9 mouse cellular contexts compared by ENCODE assay signal in the genomic region with DNA sequence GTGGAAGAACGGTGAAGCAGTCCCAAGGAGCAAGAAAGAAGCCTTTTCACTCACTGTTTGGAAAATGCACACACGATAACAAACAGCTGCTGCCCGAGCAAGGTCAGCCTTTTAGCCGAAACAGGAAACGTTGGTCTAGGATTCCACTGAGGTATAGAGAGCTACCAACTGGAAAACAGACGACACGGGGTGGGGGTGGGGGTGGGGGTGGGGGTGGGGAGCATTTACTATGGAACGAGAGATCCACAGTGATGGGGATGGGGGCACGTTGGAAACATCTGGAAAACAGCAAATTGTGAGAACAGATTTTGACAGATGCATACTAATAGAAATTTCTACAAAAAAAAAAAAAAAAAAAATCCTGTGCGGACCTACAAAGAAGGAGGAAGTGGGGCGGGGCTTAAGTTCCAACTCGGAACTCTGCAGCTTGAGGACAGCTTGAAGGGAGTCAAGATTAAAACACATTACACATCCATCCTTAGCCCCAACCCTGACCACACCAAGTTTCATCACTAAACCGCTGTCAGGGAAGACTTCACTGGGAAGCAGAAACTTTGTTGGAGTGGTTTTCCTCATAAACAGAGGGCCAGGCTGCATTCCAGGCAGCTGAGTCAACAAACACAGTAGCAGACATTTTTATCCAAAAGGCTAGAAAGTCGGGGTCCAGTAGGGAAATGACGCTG.
DNase-seq lines count a peak whose midpoint lies in the region; ATAC-seq and TF ChIP-seq lines count a peak whose summit lies in the region.
"Had no signal": no experiment of that assay in that cellular context is flagged by ENCODE, and none has a peak within 500 bp of the region (broad histone marks: within the 10 kb centered on the region; RNA-seq: fewer than 3 reads in every experiment).

No protein-coding gene starts in this region.

- in situ Hi-C loops in Patski (cut with MboI; ENCODE audit: low pct_unique_long_range_greater_than_20kb), result loop anchor here (25.0 kb wide), 1 partner anchor 1685 kb away; no protein-coding TSS in a partner anchor

- 0 out of 2 replicates have a peak, but pooled peaks cover 4% of the 10 kb centered on the region for H3K4me1 ChIP-seq in kidney, embryonic 15.5 days
- peaks cover 4% of the 10 kb centered on the region; the same call in 1 of the 2 replicates for H3K4me1 ChIP-seq in heart, embryonic 13.5 days
- no peaks in the 10 kb centered on the region for H3K4me1 ChIP-seq in forebrain, embryonic 15.5 days

- CTCF ChIA-PET in Patski (lab: Charles Lee), result interaction anchor here (0.9 to 1.2 kb wide), 2 partner anchors 29 to 945 kb away, joined by 3 read pairs; no protein-coding TSS in a partner anchor

- H3K36me3 ChIP-seq in kidney, embryonic 15.5 days, result no peaks in the 10 kb centered on the region
- no peaks in the 10 kb centered on the region for H3K36me3 ChIP-seq in heart, embryonic 13.5 days
- H3K36me3 ChIP-seq in forebrain, embryonic 15.5 days, result no peaks in the 10 kb centered on the region

- H3K27me3 ChIP-seq in kidney, embryonic 15.5 days, result no peaks in the 10 kb centered on the region
- H3K27me3 ChIP-seq in Patski, result peaks cover 3% of the 10 kb centered on the region
- H3K27me3 ChIP-seq in heart, embryonic 13.5 days (replicated peaks), result no peaks in the 10 kb centered on the region
- no peaks in the 10 kb centered on the region for H3K27me3 ChIP-seq in forebrain, embryonic 15.5 days

- H3K4me2 ChIP-seq in kidney, embryonic 15.5 days, result no peak overlapping the region
- H3K4me2 ChIP-seq in heart, embryonic 13.5 days, result peak overlapping the region; percentile 33; the same call in 1 of the 2 replicates
- no peak overlapping the region for H3K4me2 ChIP-seq in forebrain, embryonic 15.5 days (replicated peaks)

- no peak; the same call in 1 of the 2 replicates for ATAC-seq in kidney, embryonic 15.5 days (replicated peaks; ENCODE audit: low FRiP score)
- ATAC-seq in Patski, result peak; percentile 65
- ATAC-seq in heart, embryonic 13.5 days (ENCODE audit: extremely low read depth, insufficient number of reproducible peaks, low FRiP score, low TSS enrichment), result no peak
- ATAC-seq in forebrain, embryonic 15.5 days (replicated peaks), result no peak

- DNase-seq in kidney, adult 8-10 months, result no peak
- no peak for DNase-seq in Patski (ENCODE audit: low read depth, low spot score)
- DNase-seq in lung, postnatal 10 days, result peak; percentile 50
- no peak for DNase-seq in right cerebral cortex, postnatal 10 days (ENCODE audit: low spot score in 2 of 2)
- DNase-seq in right cerebral cortex, adult 2 months (ENCODE audit: low spot score in 2 of 2), result no peak
- DNase-seq: gastrocnemius, postnatal 10 days had no signal

- WGBS in kidney, embryonic 15.5 days, result 46% methylated on average over 15 of the region's 15 CpGs
- 49% methylated on average over 15 of the region's 15 CpGs for WGBS in heart, embryonic 13.5 days
- WGBS in forebrain, embryonic 15.5 days, result 75% methylated on average over 15 of the region's 15 CpGs

- no peaks in the 10 kb centered on the region for H3K9me3 ChIP-seq in kidney, embryonic 15.5 days (replicated peaks)
- no peaks in the 10 kb centered on the region for H3K9me3 ChIP-seq in heart, embryonic 13.5 days
- no peaks in the 10 kb centered on the region for H3K9me3 ChIP-seq in forebrain, embryonic 15.5 days

- H3K27ac ChIP-seq in kidney, embryonic 15.5 days, result peak overlapping the region; percentile 68
- peak overlapping the region; percentile 77 for H3K27ac ChIP-seq in heart, embryonic 13.5 days (replicated peaks)
- H3K27ac ChIP-seq in forebrain, embryonic 15.5 days (replicated peaks), result no peak overlapping the region

- no peak overlapping the region for H3K4me3 ChIP-seq in kidney, embryonic 15.5 days (replicated peaks)
- H3K4me3 ChIP-seq in heart, embryonic 13.5 days, result no peak overlapping the region
- H3K4me3 ChIP-seq in forebrain, embryonic 15.5 days, result no peak overlapping the region

- POLR2A ChIA-PET in Patski (lab: Charles Lee), result no interaction called here

- H3K9ac ChIP-seq in kidney, embryonic 15.5 days, result no peak overlapping the region
- H3K9ac ChIP-seq in heart, embryonic 13.5 days, result no peak overlapping the region
- H3K9ac ChIP-seq in forebrain, embryonic 15.5 days (replicated peaks), result no peak overlapping the region

- no peak for TF ChIP-seq CTCF in Patski (IDR thresholded peaks at IDR 0.05)
